Mouse (Mus musculus): ENCODE results near the gene Tas2r125.
"Not testable (repeated sequence)": the region's sequence is repeated elsewhere in the genome, so short reads cannot be mapped to it uniquely, and the experiment has no call there.

Tas2r125 gene

GRCm38 (mm10) chr6:132909351-132909750, at the start of gene Tas2r125:
Tas2r125 (plus strand) TSS chr6:132909651.
- no peak for DNase-seq (ENCODE audit: low read depth, low spot score)

GRCm38 (mm10) chr6:132867708-132868107, 41.7 kb upstream of the Tas2r125 start, which contains the start of gene Tas2r110:
Tas2r110 (plus strand) TSS chr6:132868008.
- DNase-seq (ENCODE audit: low read depth, low spot score), result no peak

GRCm38 (mm10) chr6:132892711-132893110, 16.7 kb upstream of the Tas2r125 start, which contains the start of gene Tas2r113:
Tas2r113 (plus strand) TSS chr6:132893011.
- no peak for DNase-seq (ENCODE audit: low read depth, low spot score)

- not testable (repeated sequence) for DNase-seq (ENCODE audit: low read depth, low spot score)
Observed at GRCm38 (mm10) chr6:132941376-132941775, 31.9 kb downstream of the Tas2r125 start.

- no peak for DNase-seq (ENCODE audit: low read depth, low spot score)
Observed at GRCm38 (mm10) chr6:132950802-132951201, 41.4 kb downstream of the Tas2r125 start, which contains the start of gene Tas2r129. Tas2r129 (plus strand) TSS chr6:132951102.

GRCm38 (mm10) chr6:132957819-132958218, 48.4 kb downstream of the Tas2r125 start, which contains the start of gene Tas2r131:
Tas2r131 (minus strand) TSS chr6:132957919.
- DNase-seq (ENCODE audit: low read depth, low spot score), result no peak
